18 mouse cellular contexts compared by ENCODE assay signal in genomic region chr17:17491622-17492001, GRCm38 (mm10).
DNase-seq lines count a peak whose midpoint lies in the region; ATAC-seq and TF ChIP-seq lines count a peak whose summit lies in the region.
"Had no signal": no experiment of that assay in that cellular context is flagged by ENCODE, and none has a peak within 500 bp of the region (broad histone marks: within the 10 kb centered on the region; RNA-seq: fewer than 3 reads in every experiment).

No protein-coding gene starts in this region.

- DNase-seq in heart, embryonic 10.5 days (ENCODE audit: low spot score): no peak
- no peak for DNase-seq in heart, postnatal 4 days
- DNase-seq in kidney, postnatal 0 days (ENCODE audit: low spot score): no peak
- DNase-seq in kidney, adult 8-10 months: no peak
- no peak for DNase-seq in urinary bladder, postnatal 4 days (ENCODE audit: low spot score in 2 of 2)
- DNase-seq: cerebellum, adult 11 months; gastrocnemius, postnatal 10 days; heart, adult 2 months; heart, postnatal 10 days; layer of hippocampus, adult 9-11 months; liver, postnatal 0 days; spleen, adult 18-20 months had no signal

- 0 out of 2 replicates have a peak overlapping the region, but pooled peaks have one; percentile 19 for H3K27ac ChIP-seq in heart, embryonic 10.5 days
- peak overlapping the region; percentile 65; the same call in 1 of the 2 replicates for H3K27ac ChIP-seq in kidney, postnatal 0 days
- no peak overlapping the region for H3K27ac ChIP-seq in intestine, embryonic 16.5 days (ENCODE audit: low read length)
- no peak overlapping the region for H3K27ac ChIP-seq in stomach, embryonic 15.5 days
- H3K27ac ChIP-seq: forebrain, embryonic 15.5 days; heart, adult 2 months; midbrain, embryonic 12.5 days had no signal

- TF ChIP-seq CTCF in kidney, postnatal 0 days (IDR thresholded peaks at IDR 0.05; ENCODE audit: low read depth): no peak

- H3K4me1 ChIP-seq in heart, embryonic 10.5 days: 0 out of 2 replicates have a peak, but pooled peaks cover 6% of the 10 kb centered on the region
- H3K4me1 ChIP-seq in kidney, postnatal 0 days (replicated peaks; ENCODE audit: insufficient read depth, low read length): no peaks in the 10 kb centered on the region; the same call in 1 of the 2 replicates
- H3K4me1 ChIP-seq in intestine, embryonic 16.5 days (ENCODE audit: control insufficient read depth, insufficient read depth, low read length): no peaks in the 10 kb centered on the region
- peaks cover 4% of the 10 kb centered on the region; the same call in 1 of the 2 replicates for H3K4me1 ChIP-seq in stomach, embryonic 15.5 days
- H3K4me1 ChIP-seq: forebrain, embryonic 15.5 days; midbrain, embryonic 12.5 days had no signal

- H3K9me3 ChIP-seq in heart, embryonic 10.5 days: no peaks in the 10 kb centered on the region
- H3K9me3 ChIP-seq in kidney, postnatal 0 days (replicated peaks; ENCODE audit: low read length): no peaks in the 10 kb centered on the region
- no peaks in the 10 kb centered on the region for H3K9me3 ChIP-seq in intestine, embryonic 16.5 days (ENCODE audit: control insufficient read depth, low read length)
- H3K9me3 ChIP-seq in stomach, embryonic 15.5 days: no peaks in the 10 kb centered on the region
- H3K9me3 ChIP-seq: forebrain, embryonic 15.5 days; midbrain, embryonic 12.5 days had no signal

- ATAC-seq in kidney, postnatal 0 days (replicated peaks; ENCODE audit: low FRiP score, low read depth): peak; percentile 74
- peak; percentile 48; the same call in 1 of the 2 replicates for ATAC-seq in intestine, embryonic 16.5 days
- ATAC-seq in stomach, embryonic 15.5 days (ENCODE audit: insufficient read depth, low FRiP score, low read depth): peak; percentile 35; the same call in 1 of the 2 replicates
- ATAC-seq in inflammation-experienced regulatory T-cells, adult 6 months: no peak
- ATAC-seq: forebrain, embryonic 15.5 days; liver, postnatal 0 days; Patski had no signal

- H3K9ac ChIP-seq in kidney, postnatal 0 days (ENCODE audit: low read depth, low read length): no peak overlapping the region
- H3K9ac ChIP-seq in intestine, embryonic 16.5 days (ENCODE audit: low read depth, low read length): no peak overlapping the region
- no peak overlapping the region for H3K9ac ChIP-seq in stomach, embryonic 15.5 days
- H3K9ac ChIP-seq: forebrain, embryonic 15.5 days; liver, postnatal 0 days; midbrain, embryonic 12.5 days had no signal

- H3K27me3 ChIP-seq in heart, embryonic 10.5 days (ENCODE audit: insufficient read depth, poor library complexity, severe bottlenecking): no peaks in the 10 kb centered on the region
- H3K27me3 ChIP-seq in kidney, postnatal 0 days (ENCODE audit: insufficient read depth, low read length): no peaks in the 10 kb centered on the region
- H3K27me3 ChIP-seq in intestine, embryonic 16.5 days (replicated peaks; ENCODE audit: control insufficient read depth, insufficient read depth, low read length): no peaks in the 10 kb centered on the region
- H3K27me3 ChIP-seq in stomach, embryonic 15.5 days (replicated peaks): no peaks in the 10 kb centered on the region
- H3K27me3 ChIP-seq: forebrain, embryonic 15.5 days; midbrain, embryonic 12.5 days had no signal

- WGBS in heart, embryonic 10.5 days: 74% methylated on average over 7 of the region's 7 CpGs
- WGBS in kidney, postnatal 0 days: 16% methylated on average over 7 of the region's 7 CpGs
- 43% methylated on average over 7 of the region's 7 CpGs for WGBS in intestine, embryonic 16.5 days
- WGBS in stomach, embryonic 15.5 days: 33% methylated on average over 7 of the region's 7 CpGs

- no peaks in the 10 kb centered on the region for H3K36me3 ChIP-seq in heart, embryonic 10.5 days
- no peaks in the 10 kb centered on the region for H3K36me3 ChIP-seq in kidney, postnatal 0 days (ENCODE audit: insufficient read depth, low read length)
- H3K36me3 ChIP-seq in intestine, embryonic 16.5 days (ENCODE audit: control insufficient read depth, insufficient read depth, low read length): no peaks in the 10 kb centered on the region
- no peaks in the 10 kb centered on the region for H3K36me3 ChIP-seq in stomach, embryonic 15.5 days
- H3K36me3 ChIP-seq: forebrain, embryonic 15.5 days; midbrain, embryonic 12.5 days had no signal

- H3K4me3 ChIP-seq in heart, embryonic 10.5 days: no peak overlapping the region
- H3K4me3 ChIP-seq in kidney, postnatal 0 days (replicated peaks; ENCODE audit: low read depth, low read length): no peak overlapping the region
- no peak overlapping the region for H3K4me3 ChIP-seq in intestine, embryonic 16.5 days (ENCODE audit: low read length)
- H3K4me3 ChIP-seq in stomach, embryonic 15.5 days (replicated peaks): no peak overlapping the region
- H3K4me3 ChIP-seq: forebrain, embryonic 15.5 days; heart, adult 2 months; midbrain, embryonic 12.5 days had no signal

- peak overlapping the region; percentile 35 for H3K4me2 ChIP-seq in kidney, postnatal 0 days (ENCODE audit: low read length)
- no peak overlapping the region for H3K4me2 ChIP-seq in intestine, embryonic 16.5 days (ENCODE audit: low read depth, low read length)
- H3K4me2 ChIP-seq in stomach, embryonic 15.5 days: peak overlapping the region; percentile 22
- H3K4me2 ChIP-seq: forebrain, embryonic 15.5 days; midbrain, embryonic 12.5 days had no signal

Comparison
In these comparisons a context has a peak if more than half of its experiments do, and no peak if none do; other contexts are left out.
1. H3K27ac ChIP-seq: peak in heart, embryonic 10.5 days (single experiment) and kidney, postnatal 0 days (single experiment); none in intestine, embryonic 16.5 days (single experiment) and stomach, embryonic 15.5 days (single experiment).